Mouse (Mus musculus) thymus, postnatal 0 days (tissue): ENCODE results near the gene Foxn2. TPM values are rescaled to one million over a fixed set of nuclear protein-coding genes. Genes with fewer than 3 reads are reported as not detected.

Source experiments
- polyA plus RNA-seq: library from polyadenylated mRNA; unstranded; fragments of >200 nt; fragmentation: Nextera tagmentation; extraction: Ambion mirVana; gene quantifications from 2 replicates; pipeline ENCODE4 v1.2.1, GENCODE M21; 2015

The Foxn2 gene
- polyA plus RNA-seq, 1 experiment from 2014 or later: 19.4 TPM

Other genes starting within 250 kb of the Foxn2 start
- gene Ppp1r21, start 89.4 kb downstream of the Foxn2 start, polyA plus RNA-seq: 31.0 and 33.8 TPM in 2 replicates
- 3.4 and 3.8 TPM in 2 replicates for gene Ston1, start 157.0 kb downstream of the Foxn2 start, polyA plus RNA-seq
- gene Gtf2a1l, start 227.9 kb downstream of the Foxn2 start, polyA plus RNA-seq: not detected in 2 replicates